Mouse (Mus musculus) limb, embryonic 15.5 days (tissue): ENCODE data around the gene Gjb4. TPM values are rescaled to one million over a fixed set of nuclear protein-coding genes. Genes with fewer than 3 reads are reported as not detected.

Experiments used
- ATAC-seq: fragments of 200-750 bp; cut with Nextera tagmentation; 2 replicates; pipeline ENCODE4 v1.8.0; 2017; ENCODE audit warnings: low read depth, moderate TSS enrichment; ENCODE audit not compliant: insufficient number of reproducible peaks, low FRiP score, low TSS enrichment
- H3K27ac ChIP-seq: fragments of 300-500 bp; sonication (generic); 2 replicates; pipeline ENCODE4 v1.5.1; 2015; ENCODE audit warnings: moderate library complexity, mild to moderate bottlenecking, inconsistent platforms
- H3K27me3 ChIP-seq: fragments of 300-500 bp; sonication (generic); 2 replicates; pipeline ENCODE4 v1.6.1; 2015; ENCODE audit warnings: inconsistent platforms
- H3K36me3 ChIP-seq: fragments of 300-500 bp; sonication (generic); 2 replicates; pipeline ENCODE4 v1.6.1; 2015; ENCODE audit warnings: inconsistent platforms
- H3K4me1 ChIP-seq: fragments of 300-500 bp; sonication (generic); 2 replicates; pipeline ENCODE4 v1.6.1; 2015; ENCODE audit warnings: inconsistent platforms
- H3K4me2 ChIP-seq: fragments of 300-500 bp; sonication (generic); 2 replicates; pipeline ENCODE4 v1.6.1; 2015; ENCODE audit warnings: mild to moderate bottlenecking, inconsistent platforms
- H3K4me3 ChIP-seq: fragments of 300-500 bp; sonication (generic); 2 replicates; pipeline ENCODE4 v1.5.1; 2015; ENCODE audit warnings: mild to moderate bottlenecking, inconsistent platforms
- H3K9ac ChIP-seq: fragments of 300-500 bp; sonication (generic); 2 replicates; pipeline ENCODE4 v1.6.1; 2015; ENCODE audit warnings: inconsistent platforms
- H3K9me3 ChIP-seq: fragments of 300-500 bp; sonication (generic); 2 replicates; pipeline ENCODE4 v1.6.1; 2016; ENCODE audit warnings: inconsistent platforms
- WGBS: fragments of 180-500 bp; shearing (Covaris S2); methylation state at CpG from one replicate; pipeline ENCODE4 v1.1.7; 2015; 5-methylcytosine and 5-hydroxymethylcytosine counted together
- polyA plus RNA-seq: library from polyadenylated mRNA; unstranded; fragments of >200 nt; fragmentation: Nextera tagmentation; extraction: Ambion mirVana; gene quantifications from 2 replicates; pipeline ENCODE4 v1.2.1, GENCODE M21; 2015

Gjb4 gene
- polyA plus RNA-seq, 1 experiment from 2014 or later: 3.6 TPM

DNA sequence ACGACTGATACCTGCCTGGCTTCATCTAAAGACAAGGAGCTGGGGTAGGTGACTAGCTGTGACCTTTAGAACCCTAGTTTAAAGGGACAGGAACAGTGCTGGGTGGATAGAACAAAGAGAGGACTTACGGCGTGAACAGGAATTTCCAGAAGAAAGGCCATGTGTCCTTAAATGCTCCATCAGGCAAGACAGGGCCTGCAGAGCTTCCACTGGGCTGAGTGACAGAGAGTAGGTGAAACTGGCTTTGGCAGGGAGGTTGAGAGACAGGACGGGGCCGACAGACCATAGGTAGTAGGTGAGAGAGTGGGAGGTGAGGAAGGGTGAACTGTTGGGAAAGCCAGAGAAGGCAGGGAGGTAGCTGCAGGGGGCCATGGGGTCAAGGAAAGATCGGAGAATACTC lies 12.5 kb downstream of the Gjb4 start:
- no peak overlapping the region for H3K27ac ChIP-seq
- no peak overlapping the region for H3K4me3 ChIP-seq
- no peaks in the 10 kb centered on the region for H3K9me3 ChIP-seq
- no peaks in the 10 kb centered on the region for H3K36me3 ChIP-seq
- no peaks in the 10 kb centered on the region for H3K27me3 ChIP-seq
- H3K4me1 ChIP-seq: no peaks in the 10 kb centered on the region
- ATAC-seq: no peak
- H3K4me2 ChIP-seq: no peak overlapping the region
- WGBS: 46% methylated on average over 6 of the region's 6 CpGs
- H3K9ac ChIP-seq: no peak overlapping the region

DNA sequence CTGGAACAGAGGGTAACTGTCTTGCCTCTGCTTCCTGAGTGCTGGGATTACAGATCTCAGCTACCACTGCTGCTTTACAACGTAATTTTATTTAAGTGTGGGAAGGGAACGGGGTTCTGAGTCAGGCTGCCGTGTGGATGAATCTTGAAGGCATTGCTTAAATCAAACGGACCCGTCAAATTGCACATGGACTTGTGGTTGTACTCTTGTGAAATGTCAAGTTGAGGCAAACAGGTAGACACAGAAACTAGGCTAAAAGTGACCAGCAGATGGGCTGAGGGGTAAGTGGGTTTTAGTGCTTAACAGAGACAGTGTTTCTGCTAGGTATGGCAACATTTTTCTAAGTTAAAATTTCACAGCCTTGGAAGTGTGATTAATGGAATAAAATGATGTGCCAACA lies 16.2 kb downstream of the Gjb4 start:
- no peaks in the 10 kb centered on the region for H3K4me1 ChIP-seq
- H3K27ac ChIP-seq: no peak overlapping the region
- H3K36me3 ChIP-seq: no peaks in the 10 kb centered on the region
- WGBS: 74% methylated on average over 5 of the region's 5 CpGs
- H3K4me3 ChIP-seq: no peak overlapping the region
- H3K9ac ChIP-seq: no peak overlapping the region
- H3K9me3 ChIP-seq: no peaks in the 10 kb centered on the region
- no peak overlapping the region for H3K4me2 ChIP-seq
- peaks cover 11% of the 10 kb centered on the region for H3K27me3 ChIP-seq
- no peak for ATAC-seq

DNA sequence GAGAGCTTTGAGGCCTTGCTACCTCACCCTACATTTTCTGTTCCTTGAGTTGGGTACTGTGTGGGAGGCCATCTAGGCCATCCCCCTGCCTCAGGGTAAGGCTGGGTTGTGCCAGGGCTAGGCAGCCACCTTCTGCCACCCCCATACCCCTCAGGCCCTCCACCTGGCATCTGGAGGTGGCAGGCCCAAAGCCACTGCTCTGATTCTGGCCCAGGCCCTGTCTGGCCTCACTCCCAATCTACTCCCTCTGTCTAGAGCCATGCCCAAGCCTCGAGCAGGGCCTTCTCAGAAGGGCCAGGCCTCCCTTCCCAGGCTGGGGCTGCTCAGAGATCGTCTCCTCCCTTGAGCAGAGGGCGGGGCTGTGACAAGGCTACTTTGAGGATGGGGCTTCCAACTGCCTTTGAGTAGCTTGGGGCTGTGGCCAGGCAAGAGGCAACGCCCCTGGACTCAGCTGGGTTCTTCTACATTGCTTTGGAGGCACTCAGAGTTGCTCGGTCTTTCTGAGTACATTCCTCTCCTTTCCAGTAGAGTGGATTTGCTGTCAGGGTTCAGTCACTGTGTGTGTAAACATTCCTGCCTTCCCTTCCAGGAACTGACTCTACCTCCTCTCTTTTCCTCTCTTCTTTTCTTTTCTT lies 18.9 kb downstream of the Gjb4 start:
- H3K4me3 ChIP-seq: no peak overlapping the region
- H3K36me3 ChIP-seq: no peaks in the 10 kb centered on the region
- ATAC-seq: no peak
- no peak overlapping the region for H3K9ac ChIP-seq
- H3K27me3 ChIP-seq: peaks cover 38% of the 10 kb centered on the region
- 31% methylated on average over 5 of the region's 5 CpGs for WGBS
- H3K4me1 ChIP-seq: peaks cover 13% of the 10 kb centered on the region
- no peak overlapping the region for H3K4me2 ChIP-seq
- H3K27ac ChIP-seq: no peak overlapping the region
- no peaks in the 10 kb centered on the region for H3K9me3 ChIP-seq

DNA sequence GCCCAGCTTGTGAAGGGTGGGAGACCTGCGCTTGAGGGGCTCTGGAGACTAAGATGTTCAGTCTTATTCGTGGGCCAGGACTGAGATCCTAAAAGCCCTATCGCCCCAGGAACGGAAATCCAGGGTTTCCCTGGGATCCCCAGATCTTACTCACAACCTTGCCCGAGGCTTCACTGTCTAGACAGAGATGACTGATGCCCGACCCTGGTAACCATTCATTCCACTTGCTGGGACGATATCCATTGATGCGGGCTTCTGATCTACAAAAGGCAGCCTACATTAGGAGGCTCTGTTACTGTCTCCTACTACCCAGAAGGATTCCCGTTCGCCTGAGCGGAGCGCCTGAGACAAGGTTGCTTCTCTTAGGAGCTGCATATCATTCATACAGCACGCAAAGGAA lies 22.7 kb downstream of the Gjb4 start:
- Histone ChIP-seq H3K27me3 (peaks cover 70% of the 10 kb centered on the region), H3K4me2 (peak overlapping the region; percentile 41; the same call in 1 of the 2 replicates)
- WGBS: 19% methylated on average over 13 of the region's 13 CpGs

DNA sequence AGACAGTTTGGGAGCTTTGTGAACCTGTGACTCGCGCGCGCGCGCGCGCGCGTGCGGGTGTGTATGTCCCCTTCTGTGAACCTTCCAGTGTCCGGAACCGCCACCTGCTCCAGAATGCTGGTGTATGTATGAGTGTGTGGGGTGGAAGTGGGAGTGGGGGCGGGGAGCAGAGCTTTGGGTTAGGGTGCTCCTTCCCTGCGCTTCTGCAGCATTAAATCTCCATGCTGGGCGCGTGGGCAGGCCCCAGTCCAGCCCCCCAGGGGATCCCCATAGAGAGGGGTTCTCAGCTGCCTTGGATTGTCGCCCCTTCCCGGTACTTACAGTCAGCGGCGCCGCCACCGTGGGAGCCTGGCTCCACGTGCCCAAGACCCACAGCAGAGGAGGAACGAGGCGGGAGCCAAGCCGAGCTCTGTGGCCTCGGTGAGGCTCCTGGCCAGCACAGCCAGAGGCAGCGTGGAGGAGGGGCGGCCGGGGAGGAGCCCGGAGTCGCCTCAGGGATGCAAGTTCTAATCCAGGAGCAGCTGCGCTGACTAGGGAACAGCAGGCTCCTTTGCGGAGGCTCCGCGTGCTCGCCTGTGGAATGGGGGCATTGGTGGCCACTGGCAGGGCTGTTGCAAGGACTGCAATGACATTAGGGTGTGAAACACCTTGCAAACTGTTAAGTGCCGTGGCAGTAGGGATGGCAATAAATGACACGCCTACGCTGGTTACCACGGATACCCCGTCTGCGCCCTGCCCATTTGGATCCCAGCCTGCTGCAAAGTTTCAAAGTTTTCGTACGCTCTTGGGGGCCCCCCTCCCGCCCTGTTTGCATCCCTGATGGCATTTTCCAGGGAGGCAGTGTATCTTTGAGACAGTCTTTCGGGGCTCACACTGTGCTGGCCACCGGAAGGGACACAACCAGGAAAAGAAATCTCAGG lies 23.4 kb downstream of the Gjb4 start, which contains the start of gene Gjb3:
Gene Gjb3, minus strand, starts transcription at position 664 of the 920 bp plus-strand sequence.
- Histone ChIP-seq H3K4me1 (peaks cover 16% of the 10 kb centered on the region), H3K4me2 (peak within 1 kb of the TSS; percentile 41), H3K27ac (peak within 1 kb of the TSS; percentile 81), H3K36me3 (no peaks in the 10 kb centered on the region), H3K9me3 (no peaks in the 10 kb centered on the region), H3K4me3 (peak within 1 kb of the TSS; percentile 33), H3K27me3 (peaks cover 77% of the 10 kb centered on the region), H3K9ac (no peak within 1 kb of the TSS)
- ATAC-seq: no peak
- 1% methylated on average over 48 of the region's 49 CpGs for WGBS

More for the DNA sequence above, 22.7 kb downstream of the Gjb4 start:
- Histone ChIP-seq H3K36me3 (no peaks in the 10 kb centered on the region), H3K4me3 (no peak overlapping the region), H3K27ac (no peak overlapping the region), H3K9me3 (no peaks in the 10 kb centered on the region), H3K9ac (no peak overlapping the region), H3K4me1 (peaks cover 16% of the 10 kb centered on the region)
- no peak for ATAC-seq

DNA sequence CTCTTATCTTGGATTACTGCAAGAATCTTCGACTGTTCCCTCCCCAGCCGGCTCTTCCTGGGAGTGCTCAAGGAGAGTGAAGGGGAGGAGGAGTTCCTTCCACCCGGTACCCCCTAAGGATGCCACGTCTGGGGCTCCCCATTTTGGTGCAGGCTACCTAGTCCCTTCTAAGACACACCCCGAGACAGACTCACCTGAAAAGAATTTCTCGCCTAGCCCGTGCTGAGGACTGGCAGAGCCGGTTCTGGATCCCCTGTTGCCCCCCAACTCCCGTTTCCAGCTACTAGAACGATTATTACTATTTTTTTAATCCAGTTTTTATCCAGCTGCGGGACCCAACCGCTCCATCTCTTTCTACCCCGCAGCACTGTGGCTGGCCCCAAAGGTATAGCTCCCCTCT lies 24.1 kb downstream of the Gjb4 start:
- Histone ChIP-seq H3K4me1 (peaks cover 16% of the 10 kb centered on the region), H3K9ac (no peak overlapping the region), H3K4me3 (peak overlapping the region; percentile 33), H3K36me3 (no peaks in the 10 kb centered on the region), H3K27me3 (peaks cover 77% of the 10 kb centered on the region), H3K27ac (peak overlapping the region; percentile 81), H3K4me2 (peak overlapping the region; percentile 41), H3K9me3 (no peaks in the 10 kb centered on the region)
- ATAC-seq: no peak
- 0% methylated on average over 13 of the region's 13 CpGs for WGBS

DNA sequence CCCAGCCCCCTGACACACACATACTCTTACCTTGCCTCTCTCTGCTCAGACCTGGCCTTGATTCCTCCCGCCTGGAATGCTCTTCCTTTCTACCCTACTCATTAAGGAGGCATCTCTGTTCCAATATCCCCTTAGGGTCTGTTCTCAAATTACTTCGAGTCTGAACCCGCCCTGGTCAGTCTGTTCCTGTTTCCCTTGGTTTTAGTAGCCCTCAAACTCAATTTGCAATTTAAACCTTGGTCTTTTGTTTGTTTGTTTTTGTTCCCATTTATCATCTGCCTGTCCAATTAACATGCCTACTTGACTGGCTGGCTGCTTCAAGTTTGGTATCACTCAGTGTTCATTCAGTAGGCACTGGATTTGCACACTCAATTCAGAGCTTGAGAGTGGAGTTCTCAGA lies 24.8 kb downstream of the Gjb4 start:
- no peaks in the 10 kb centered on the region for H3K9me3 ChIP-seq
- no peak overlapping the region for H3K27ac ChIP-seq
- no peaks in the 10 kb centered on the region for H3K36me3 ChIP-seq
- 4% methylated on average over 3 of the region's 3 CpGs for WGBS
- peaks cover 16% of the 10 kb centered on the region for H3K4me1 ChIP-seq
- no peak overlapping the region for H3K4me2 ChIP-seq
- no peak for ATAC-seq
- peaks cover 74% of the 10 kb centered on the region for H3K27me3 ChIP-seq
- peak overlapping the region; percentile 33; the same call in 1 of the 2 replicates for H3K4me3 ChIP-seq
- H3K9ac ChIP-seq: no peak overlapping the region

DNA sequence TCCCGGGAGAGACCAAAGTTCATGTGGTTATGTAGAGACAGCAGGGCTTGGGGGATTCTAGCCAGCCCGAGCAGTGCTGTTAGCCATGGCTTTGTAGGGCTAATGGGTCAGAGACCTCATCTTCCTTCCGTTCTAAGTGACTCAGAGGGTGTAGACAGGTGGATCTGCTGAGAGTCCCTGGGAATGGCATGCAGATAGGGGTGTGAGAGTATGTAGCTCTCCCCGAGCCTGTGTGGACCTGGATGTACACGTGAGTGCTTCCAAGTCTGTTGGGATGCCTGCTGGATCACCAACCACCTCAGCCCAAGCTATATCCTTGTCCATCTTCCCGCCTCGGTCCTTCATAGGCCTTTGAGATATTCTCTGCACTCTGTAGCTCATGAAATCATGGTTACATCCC lies 25.5 kb downstream of the Gjb4 start:
- Histone ChIP-seq H3K4me2 (no peak overlapping the region), H3K9me3 (no peaks in the 10 kb centered on the region), H3K4me3 (no peak overlapping the region), H3K27ac (no peak overlapping the region), H3K27me3 (peaks cover 74% of the 10 kb centered on the region), H3K36me3 (no peaks in the 10 kb centered on the region), H3K9ac (no peak overlapping the region), H3K4me1 (peaks cover 16% of the 10 kb centered on the region)
- 61% methylated on average over 7 of the region's 7 CpGs for WGBS
- no peak for ATAC-seq

DNA sequence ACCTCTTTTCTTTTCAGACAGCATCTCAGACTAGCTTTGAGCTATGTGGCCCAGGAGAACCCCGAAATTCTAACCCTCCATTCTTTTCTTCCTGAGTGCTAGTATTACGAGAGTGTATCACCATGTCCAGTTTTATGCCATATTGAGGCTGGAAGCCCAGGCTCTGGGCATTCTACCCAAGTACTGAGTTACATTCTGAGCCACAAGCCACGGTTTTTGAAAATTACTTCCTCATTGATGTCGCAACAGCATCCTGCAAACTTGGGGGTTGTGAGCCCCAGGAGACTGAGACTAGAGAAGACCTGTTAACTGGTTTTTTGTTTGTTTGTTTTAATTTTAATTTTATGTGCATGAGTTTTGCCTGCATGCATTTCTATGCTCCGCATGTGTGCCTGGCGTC lies 26.1 kb downstream of the Gjb4 start:
- Histone ChIP-seq H3K36me3 (no peaks in the 10 kb centered on the region), H3K9ac (no peak overlapping the region), H3K9me3 (no peaks in the 10 kb centered on the region), H3K4me3 (no peak overlapping the region), H3K27me3 (peaks cover 70% of the 10 kb centered on the region), H3K27ac (no peak overlapping the region), H3K4me1 (peaks cover 16% of the 10 kb centered on the region), H3K4me2 (no peak overlapping the region)
- WGBS: 59% methylated on average over 6 of the region's 6 CpGs
- ATAC-seq: no peak

DNA sequence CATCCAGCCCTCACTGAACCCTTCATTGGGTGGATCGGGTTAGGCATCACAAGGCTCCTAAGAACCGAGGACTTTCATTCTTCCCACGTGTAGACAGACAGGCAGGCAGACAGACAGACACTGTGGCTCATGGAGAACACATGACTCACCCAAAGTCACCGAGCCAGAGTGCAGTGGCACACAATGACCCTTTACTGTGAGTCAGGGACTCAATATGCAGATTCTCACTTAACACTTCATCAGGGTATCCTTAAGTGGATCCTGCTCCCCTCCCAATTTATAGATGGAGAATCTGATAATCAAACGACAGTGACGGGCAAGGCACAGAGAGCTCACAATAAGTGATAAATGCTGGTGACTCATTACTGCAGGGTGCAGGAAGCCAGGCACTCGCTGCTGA lies 26.6 kb downstream of the Gjb4 start:
- 51% methylated on average over 7 of the region's 7 CpGs for WGBS
- no peak overlapping the region for H3K27ac ChIP-seq
- H3K4me3 ChIP-seq: no peak overlapping the region
- peaks cover 16% of the 10 kb centered on the region for H3K4me1 ChIP-seq
- H3K36me3 ChIP-seq: no peaks in the 10 kb centered on the region
- ATAC-seq: no peak
- H3K9ac ChIP-seq: no peak overlapping the region
- peaks cover 65% of the 10 kb centered on the region for H3K27me3 ChIP-seq
- H3K9me3 ChIP-seq: no peaks in the 10 kb centered on the region
- no peak overlapping the region for H3K4me2 ChIP-seq

DNA sequence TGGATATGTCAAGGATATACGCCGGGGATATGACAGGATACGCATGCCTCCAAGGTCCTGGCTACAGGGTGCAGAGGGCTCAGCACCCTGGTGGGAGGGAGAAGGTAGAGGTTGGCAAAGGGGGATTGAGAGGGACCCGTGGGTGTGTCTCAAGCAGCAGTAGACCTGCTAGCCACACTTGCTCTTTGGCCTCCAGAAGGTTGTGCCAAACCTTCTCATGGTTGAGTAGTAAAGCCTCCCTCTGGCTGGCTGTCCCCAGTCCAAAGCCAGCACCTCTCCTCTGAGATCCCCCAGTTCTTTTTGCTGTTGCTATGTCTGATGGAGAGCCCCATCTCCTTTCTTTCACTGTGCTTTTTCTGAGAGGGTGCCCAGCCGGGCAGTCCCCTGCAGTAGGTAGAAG lies 28.6 kb downstream of the Gjb4 start:
- WGBS: 83% methylated on average over 5 of the region's 5 CpGs
- ATAC-seq: no peak
- Histone ChIP-seq H3K36me3 (no peaks in the 10 kb centered on the region), H3K27ac (no peak overlapping the region), H3K9me3 (no peaks in the 10 kb centered on the region), H3K4me2 (no peak overlapping the region), H3K27me3 (peaks cover 48% of the 10 kb centered on the region), H3K4me1 (peaks cover 7% of the 10 kb centered on the region), H3K4me3 (no peak overlapping the region), H3K9ac (no peak overlapping the region)

DNA sequence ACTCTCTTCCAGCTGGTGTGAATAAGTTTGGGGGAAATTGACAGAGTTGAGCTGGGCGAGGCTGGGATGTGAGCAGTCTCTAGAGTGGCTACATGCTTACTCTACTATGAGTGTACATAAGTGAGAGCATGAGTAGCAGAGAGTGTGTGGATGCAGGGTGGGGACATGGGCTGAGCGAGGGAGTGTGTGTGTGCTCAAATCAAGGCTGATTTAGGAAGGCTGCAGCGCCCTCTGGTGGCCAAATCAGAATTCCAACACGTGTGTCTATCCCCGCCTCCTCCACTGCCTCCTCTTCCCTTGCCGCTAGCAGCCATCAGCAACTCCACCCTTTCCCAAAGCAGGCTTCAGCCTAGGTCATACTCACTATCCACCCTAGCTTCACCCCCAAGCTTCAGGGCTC lies 29.1 kb downstream of the Gjb4 start:
- Histone ChIP-seq H3K36me3 (no peaks in the 10 kb centered on the region), H3K27me3 (peaks cover 43% of the 10 kb centered on the region), H3K9me3 (no peaks in the 10 kb centered on the region), H3K9ac (no peak overlapping the region), H3K4me3 (no peak overlapping the region), H3K27ac (no peak overlapping the region), H3K4me2 (no peak overlapping the region), H3K4me1 (peaks cover 3% of the 10 kb centered on the region; the same call in 1 of the 2 replicates)
- ATAC-seq: peak; percentile 60
- WGBS: 11% methylated on average over 6 of the region's 6 CpGs
